Mouse (Mus musculus) kidney, embryonic 16.5 days (tissue): ENCODE data around the gene Rpsa. TPM values are rescaled to one million over a fixed set of nuclear protein-coding genes. Genes with fewer than 3 reads are reported as not detected.

ENCODE experiments used
- ATAC-seq: fragments of 200-750 bp; cut with Nextera tagmentation; 2 replicates; pipeline ENCODE4 v1.8.0; 2017; ENCODE audit warnings: moderate TSS enrichment; ENCODE audit not compliant: low FRiP score, low TSS enrichment
- H3K27ac ChIP-seq: fragments of 300-500 bp; sonication (generic); 2 replicates; pipeline ENCODE4 v1.5.1; 2014; ENCODE audit warnings: low read length
- H3K27me3 ChIP-seq: fragments of 300-500 bp; sonication (generic); 2 replicates; pipeline ENCODE4 v1.6.1; 2014; ENCODE audit warnings: low read length, control low read depth, mixed read lengths; ENCODE audit not compliant: insufficient read depth
- H3K36me3 ChIP-seq: fragments of 300-500 bp; sonication (generic); 2 replicates; pipeline ENCODE4 v1.6.1; 2014; ENCODE audit warnings: low read length, control low read depth, mixed read lengths; ENCODE audit not compliant: insufficient read depth
- H3K4me1 ChIP-seq: fragments of 300-500 bp; sonication (generic); 2 replicates; pipeline ENCODE4 v1.6.1; 2014; ENCODE audit warnings: low read length, control low read depth, mixed read lengths; ENCODE audit not compliant: insufficient read depth
- H3K4me2 ChIP-seq: fragments of 300-500 bp; sonication (generic); replicated peaks from 2 replicates; pipeline ENCODE4 v1.6.1; 2014; ENCODE audit warnings: low read depth, low read length
- H3K4me3 ChIP-seq: fragments of 300-500 bp; sonication (generic); 2 replicates; pipeline ENCODE4 v1.5.1; 2014; ENCODE audit warnings: mild to moderate bottlenecking, low read length
- H3K9ac ChIP-seq: fragments of 300-500 bp; sonication (generic); replicated peaks from 2 replicates; pipeline ENCODE4 v1.6.1; 2014; ENCODE audit warnings: low read length
- H3K9me3 ChIP-seq: fragments of 300-500 bp; sonication (generic); 2 replicates; pipeline ENCODE4 v1.6.1; 2016; ENCODE audit warnings: low read length, control low read depth
- WGBS: fragments of 180-500 bp; shearing (Covaris S2); extraction: QIAGEN DNeasy Blood & Tissue Kit; methylation state at CpG from one replicate; pipeline ENCODE4 v1.1.7; 2014; 5-methylcytosine and 5-hydroxymethylcytosine counted together
- polyA plus RNA-seq: library from polyadenylated mRNA; unstranded; fragments of >200 nt; fragmentation: Nextera tagmentation; extraction: Ambion mirVana; gene quantifications from 2 replicates; pipeline ENCODE4 v1.2.1, GENCODE M21; 2015

The Rpsa gene
- polyA plus RNA-seq, 1 experiment from 2014 or later = 1,498 TPM

GRCm38 (mm10) chr9:120129276-120129675 lies 1.8 kb downstream of the Rpsa start:
- H3K27ac ChIP-seq = 0 out of 2 replicates have a peak overlapping the region, but pooled peaks have one; percentile 94
- H3K4me1 ChIP-seq = peaks cover 15% of the 10 kb centered on the region
- peak overlapping the region; percentile 90 for H3K4me2 ChIP-seq
- peaks cover 46% of the 10 kb centered on the region for H3K36me3 ChIP-seq
- WGBS = 61% methylated on average over 10 of the region's 10 CpGs
- no peaks in the 10 kb centered on the region for H3K27me3 ChIP-seq
- peak overlapping the region; percentile 100 for H3K4me3 ChIP-seq
- ATAC-seq = no peak
- peak overlapping the region; percentile 100 for H3K9ac ChIP-seq
- no peaks in the 10 kb centered on the region for H3K9me3 ChIP-seq

DNA sequence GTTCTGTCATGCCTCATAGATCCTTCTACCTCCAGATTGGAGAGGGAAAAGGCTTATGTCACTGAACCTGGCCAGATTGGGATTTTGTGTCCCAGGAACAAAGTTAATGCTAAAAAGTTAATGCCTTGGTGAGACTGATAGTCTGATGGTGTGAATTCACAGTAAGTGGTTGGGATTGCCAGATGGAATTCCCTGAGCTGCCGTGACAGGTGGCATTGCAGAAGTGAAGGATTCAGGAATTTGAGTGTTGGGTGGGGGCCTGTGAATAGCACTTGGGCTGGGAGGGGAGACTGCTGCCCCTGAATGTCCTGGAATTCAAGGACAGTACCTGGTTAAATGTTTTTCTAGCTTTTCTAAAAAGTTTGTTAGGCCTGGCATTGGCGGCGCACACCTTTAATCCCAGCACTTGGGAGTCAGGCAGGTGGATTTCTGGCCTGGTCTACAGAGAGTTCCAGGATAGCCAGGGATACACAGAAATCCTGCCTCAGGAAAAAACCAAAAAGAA lies 4.3 kb downstream of the Rpsa start:
- Histone ChIP-seq H3K4me3 (no peak overlapping the region), H3K9me3 (no peaks in the 10 kb centered on the region), H3K27me3 (no peaks in the 10 kb centered on the region), H3K27ac (no peak overlapping the region), H3K36me3 (peaks cover 46% of the 10 kb centered on the region), H3K4me1 (peaks cover 15% of the 10 kb centered on the region), H3K4me2 (no peak overlapping the region), H3K9ac (no peak overlapping the region)
- 86% methylated on average over 3 of the region's 3 CpGs for WGBS
- ATAC-seq = no peak

DNA sequence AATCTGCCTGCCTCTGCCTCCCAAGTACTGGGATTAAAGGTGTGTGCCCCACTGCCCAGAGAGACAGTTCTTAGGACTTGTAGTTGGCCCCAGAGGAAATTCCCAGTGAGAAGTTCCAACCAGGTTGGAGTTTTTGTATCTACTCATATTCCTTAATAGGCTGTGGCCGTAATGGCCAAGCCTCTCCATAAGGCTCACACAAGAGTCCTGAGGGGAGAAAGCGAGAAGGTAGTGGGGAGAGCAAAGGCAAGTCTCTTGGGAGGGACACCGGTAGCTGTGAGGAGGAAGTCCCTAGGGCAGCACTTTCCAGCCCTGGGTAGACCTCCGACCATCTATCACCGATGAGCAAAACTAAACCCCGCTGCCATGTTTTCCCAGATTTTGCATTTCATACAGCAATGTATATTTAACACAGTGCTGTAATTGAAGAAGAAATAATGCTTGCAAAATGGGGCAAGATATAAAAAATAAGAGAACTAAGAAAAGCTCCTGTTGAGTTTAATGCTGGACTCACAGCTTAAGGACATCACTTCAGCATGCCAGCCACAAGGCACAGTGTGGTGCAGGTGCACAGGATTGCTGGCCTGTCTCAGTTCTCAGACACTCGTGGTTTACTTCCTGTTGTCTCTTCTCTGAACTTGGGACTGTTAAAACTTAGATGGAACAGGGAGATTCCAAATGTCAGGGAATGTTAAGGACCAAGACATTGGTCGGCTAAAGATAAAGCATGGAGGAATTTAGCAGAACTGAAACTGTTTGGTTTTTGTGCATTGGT lies 5.7 kb downstream of the Rpsa start:
- Histone ChIP-seq H3K9ac (no peak overlapping the region), H3K4me3 (no peak overlapping the region), H3K27ac (no peak overlapping the region), H3K27me3 (no peaks in the 10 kb centered on the region), H3K9me3 (no peaks in the 10 kb centered on the region), H3K4me1 (peaks cover 15% of the 10 kb centered on the region), H3K4me2 (no peak overlapping the region), H3K36me3 (peaks cover 46% of the 10 kb centered on the region)
- no peak for ATAC-seq
- WGBS = 37% methylated on average over 8 of the region's 8 CpGs

- Histone ChIP-seq H3K4me1 (peaks cover 9% of the 10 kb centered on the region), H3K36me3 (peaks cover 40% of the 10 kb centered on the region), H3K27ac (no peak overlapping the region), H3K4me3 (no peak overlapping the region), H3K9ac (no peak overlapping the region), H3K27me3 (no peaks in the 10 kb centered on the region), H3K4me2 (no peak overlapping the region), H3K9me3 (no peaks in the 10 kb centered on the region)
- no peak for ATAC-seq
- 35% methylated on average over 6 of the region's 6 CpGs for WGBS
Observed at GRCm38 (mm10) chr9:120133755-120134475, 6.4 kb downstream of the Rpsa start.

- WGBS = 75% methylated on average over 13 of the region's 13 CpGs
- H3K9ac ChIP-seq = no peak overlapping the region
- H3K27me3 ChIP-seq = no peaks in the 10 kb centered on the region
- no peak overlapping the region for H3K27ac ChIP-seq
- no peak overlapping the region for H3K4me3 ChIP-seq
- H3K4me2 ChIP-seq = no peak overlapping the region
- no peak; the same call in 1 of the 2 replicates for ATAC-seq
- H3K4me1 ChIP-seq = peaks cover 2% of the 10 kb centered on the region
- no peaks in the 10 kb centered on the region for H3K9me3 ChIP-seq
- peaks cover 33% of the 10 kb centered on the region for H3K36me3 ChIP-seq
Observed at GRCm38 (mm10) chr9:120134529-120135160, 7.2 kb downstream of the Rpsa start.

- 90% methylated on average over 11 of the region's 11 CpGs for WGBS
Observed at GRCm38 (mm10) chr9:120135454-120135853, 8.0 kb downstream of the Rpsa start.

GRCm38 (mm10) chr9:120140652-120141051 lies 13.2 kb downstream of the Rpsa start:
- Histone ChIP-seq H3K4me2 (no peak overlapping the region), H3K36me3 (no peaks in the 10 kb centered on the region), H3K27ac (no peak overlapping the region), H3K9ac (no peak overlapping the region), H3K27me3 (no peaks in the 10 kb centered on the region), H3K4me1 (no peaks in the 10 kb centered on the region), H3K4me3 (no peak overlapping the region), H3K9me3 (no peaks in the 10 kb centered on the region)
- 9% methylated on average over 4 of the region's 4 CpGs for WGBS
- no peak for ATAC-seq

More at GRCm38 (mm10) chr9:120135454-120135853, 8.0 kb downstream of the Rpsa start:
- Histone ChIP-seq H3K27ac (no peak overlapping the region), H3K9me3 (no peaks in the 10 kb centered on the region), H3K9ac (no peak overlapping the region), H3K36me3 (peaks cover 25% of the 10 kb centered on the region), H3K4me2 (no peak overlapping the region), H3K4me1 (no peaks in the 10 kb centered on the region), H3K27me3 (no peaks in the 10 kb centered on the region), H3K4me3 (no peak overlapping the region)
- ATAC-seq = no peak

- Histone ChIP-seq H3K9ac (no peak overlapping the region), H3K36me3 (no peaks in the 10 kb centered on the region), H3K4me1 (no peaks in the 10 kb centered on the region), H3K9me3 (no peaks in the 10 kb centered on the region), H3K4me2 (no peak overlapping the region), H3K27ac (no peak overlapping the region), H3K27me3 (no peaks in the 10 kb centered on the region), H3K4me3 (no peak overlapping the region)
- ATAC-seq = no peak
- WGBS = 83% methylated on average over 13 of the region's 13 CpGs
Observed at GRCm38 (mm10) chr9:120144474-120144873, 17.0 kb downstream of the Rpsa start.

DNA sequence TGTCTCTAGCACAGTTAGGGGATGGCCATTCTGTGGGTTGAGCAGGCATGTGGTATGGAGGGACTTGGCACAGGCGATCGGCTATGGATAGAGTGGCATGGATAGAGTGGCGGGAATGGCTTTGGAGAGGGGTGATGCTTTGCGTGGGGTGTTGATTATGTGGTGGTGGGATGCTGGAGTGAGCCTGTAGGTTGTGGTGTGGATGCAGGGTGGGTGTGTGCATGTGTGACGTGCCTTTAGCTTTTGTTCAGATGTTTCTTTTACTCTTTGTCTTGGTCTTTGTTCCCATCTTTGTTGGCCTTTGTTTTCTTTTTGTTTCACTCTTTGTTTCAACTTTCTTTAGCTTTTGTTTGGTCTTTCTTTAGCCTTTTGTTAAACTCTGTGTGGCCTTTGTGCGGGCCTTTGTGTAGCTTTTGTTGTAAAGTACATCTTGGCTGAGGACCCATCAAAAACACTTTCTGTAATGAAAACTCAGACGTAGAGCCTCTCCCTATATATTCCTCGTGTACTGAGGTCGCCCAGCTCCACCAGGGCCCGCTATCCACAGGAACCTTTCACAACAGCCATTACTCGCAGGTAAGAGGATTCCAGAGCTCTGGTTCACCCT lies 21.8 kb downstream of the Rpsa start, which contains the start of gene Mobp:
Gene Mobp (plus strand): TSS at position 486 of the 607 bp plus-strand sequence.
- Histone ChIP-seq H3K4me2 (no peak within 1 kb of the TSS), H3K4me1 (no peaks in the 10 kb centered on the region), H3K4me3 (no peak within 1 kb of the TSS), H3K27me3 (no peaks in the 10 kb centered on the region), H3K36me3 (no peaks in the 10 kb centered on the region), H3K9me3 (no peaks in the 10 kb centered on the region), H3K27ac (no peak within 1 kb of the TSS), H3K9ac (no peak within 1 kb of the TSS)
- ATAC-seq = no peak
- 79% methylated on average over 11 of the region's 11 CpGs for WGBS
